Mouse (Mus musculus): ENCODE measurements around the gene Gemin5.
A peak's percentile ranks its signal among the peaks of the same experiment; 100 is the strongest.
"Not testable (repeated sequence)": the region's sequence is repeated elsewhere in the genome, so short reads cannot be mapped to it uniquely, and the experiment has no call there.

Gene Gemin5

DNA sequence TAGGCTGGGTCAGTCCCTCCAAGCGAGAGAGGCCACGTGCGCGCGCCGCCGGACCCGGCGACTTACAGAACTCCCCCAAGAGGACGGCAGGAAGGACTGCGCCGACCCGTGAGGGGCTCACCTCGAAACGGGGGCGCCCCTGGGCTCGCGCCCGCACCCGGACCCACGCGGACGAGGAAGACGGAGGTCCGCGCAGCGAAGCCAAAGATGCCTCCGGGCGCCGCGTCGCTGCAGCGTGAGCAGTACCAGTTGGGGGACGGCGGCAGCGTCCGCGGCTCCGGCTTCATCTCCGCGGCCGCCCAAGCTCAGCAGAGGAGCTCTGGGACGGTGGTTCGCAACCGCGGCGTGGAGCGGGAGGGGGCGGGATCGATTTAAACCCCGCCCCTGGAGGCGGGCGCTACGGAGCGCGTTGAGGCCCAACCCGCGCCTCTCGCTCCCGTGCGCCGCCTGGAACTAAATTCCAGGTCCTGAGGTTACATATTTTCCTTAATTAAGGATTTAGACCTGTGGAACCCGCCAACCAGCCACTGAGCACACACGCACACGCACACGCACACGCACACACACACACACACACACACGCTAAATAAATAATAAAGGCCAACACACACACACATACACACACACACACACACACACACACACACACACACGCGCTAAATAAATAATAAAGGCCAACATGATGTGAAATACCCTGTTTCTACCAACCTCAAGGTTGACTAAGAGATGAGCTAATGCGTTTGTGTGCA lies at the start of gene Gemin5:
Gene Gemin5 (minus strand): TSS at position 373 of the 749 bp plus-strand sequence.
- peak; percentile 88 for DNase-seq

DNA sequence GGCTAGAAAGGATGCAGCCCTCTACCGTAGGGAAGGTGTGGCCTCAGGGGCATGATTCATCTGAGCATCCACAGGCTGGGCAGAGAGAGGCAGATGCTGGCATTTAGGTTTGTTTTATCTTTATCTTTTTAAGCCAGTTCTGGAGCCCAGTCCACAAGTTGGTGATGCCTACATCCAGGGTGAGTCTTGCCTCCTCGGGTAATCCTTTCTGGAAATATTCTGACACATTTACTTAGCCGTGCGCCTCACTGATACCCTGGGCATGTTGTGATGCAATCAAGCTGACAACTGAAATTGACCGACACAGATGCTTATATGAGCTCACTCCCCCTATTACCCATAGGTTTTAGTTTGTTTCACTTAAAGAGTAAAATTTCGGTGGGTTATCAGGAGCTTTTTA lies 48.5 kb upstream of the Gemin5 start:
- DNase-seq: no peak

DNA sequence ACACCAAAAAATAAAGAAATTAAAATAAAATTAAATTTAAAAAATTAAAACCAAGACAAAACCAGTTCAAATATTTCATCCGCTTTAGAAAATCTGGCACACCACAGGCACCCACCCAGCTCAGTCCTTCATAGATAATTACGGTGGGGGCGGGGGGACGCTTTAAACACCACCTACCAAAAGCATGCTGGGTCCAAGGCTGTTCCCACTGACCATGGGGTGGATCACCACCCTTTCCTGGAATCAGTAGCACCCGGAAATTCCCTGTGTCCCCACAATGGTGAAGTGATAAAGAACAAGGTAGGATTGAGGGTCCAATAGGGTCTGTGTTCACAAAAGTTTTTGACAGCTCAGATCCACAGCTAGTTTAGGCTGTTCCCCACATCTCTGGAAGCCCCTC lies 47.5 kb upstream of the Gemin5 start:
- DNase-seq: no peak

DNA sequence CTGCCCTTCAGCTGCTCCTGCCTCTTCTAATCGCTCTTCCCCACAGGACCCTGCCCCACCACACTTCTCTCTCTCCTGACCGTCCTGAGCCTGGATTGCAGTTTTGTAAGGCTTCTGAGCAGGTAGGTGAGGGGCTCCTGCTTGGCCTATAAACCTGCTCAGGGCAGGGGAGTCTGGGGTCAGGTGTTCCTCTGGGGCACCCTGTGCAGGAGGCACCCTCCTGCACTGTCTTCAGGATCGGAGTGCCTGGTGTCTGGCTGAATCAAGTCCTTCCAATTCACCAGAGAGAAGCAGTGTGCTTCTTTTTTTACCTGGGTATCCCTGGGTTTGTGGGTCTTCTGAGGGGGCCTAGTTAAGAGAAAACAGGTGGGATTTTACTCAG lies 46.7 kb upstream of the Gemin5 start:
- not testable (repeated sequence) for DNase-seq

DNA sequence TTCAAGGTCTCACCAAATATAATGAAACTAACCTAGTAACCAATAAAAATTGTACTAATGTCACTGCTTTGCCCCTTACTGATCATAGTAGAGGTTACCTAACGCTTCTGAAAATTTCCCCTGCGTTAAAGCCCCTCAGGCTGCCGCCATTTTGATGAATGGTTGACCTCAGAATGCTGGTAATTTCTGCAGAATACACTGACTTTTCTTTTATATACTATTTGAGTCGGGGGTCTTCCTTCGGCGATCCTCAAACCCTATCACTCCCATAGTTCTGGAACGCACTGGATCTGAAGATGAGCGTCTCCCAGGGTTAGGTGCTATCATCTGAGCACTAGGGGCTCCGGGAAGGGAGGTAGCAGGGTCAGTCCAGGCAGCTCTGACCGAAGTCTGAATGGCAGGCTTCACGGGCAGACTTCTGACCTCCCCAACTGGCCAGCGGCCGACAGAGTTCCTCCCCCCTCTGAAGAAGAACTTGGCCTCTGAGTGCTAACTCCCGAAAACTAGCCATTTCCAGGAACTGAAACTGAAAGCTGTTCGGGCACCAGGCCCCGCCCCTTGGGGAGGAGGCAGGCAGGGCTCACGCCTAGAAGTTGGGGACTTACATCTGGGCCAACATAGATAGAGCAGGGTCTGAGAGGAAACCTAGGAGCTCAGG lies 46.2 kb upstream of the Gemin5 start:
- DNase-seq: peak; percentile 93

DNA sequence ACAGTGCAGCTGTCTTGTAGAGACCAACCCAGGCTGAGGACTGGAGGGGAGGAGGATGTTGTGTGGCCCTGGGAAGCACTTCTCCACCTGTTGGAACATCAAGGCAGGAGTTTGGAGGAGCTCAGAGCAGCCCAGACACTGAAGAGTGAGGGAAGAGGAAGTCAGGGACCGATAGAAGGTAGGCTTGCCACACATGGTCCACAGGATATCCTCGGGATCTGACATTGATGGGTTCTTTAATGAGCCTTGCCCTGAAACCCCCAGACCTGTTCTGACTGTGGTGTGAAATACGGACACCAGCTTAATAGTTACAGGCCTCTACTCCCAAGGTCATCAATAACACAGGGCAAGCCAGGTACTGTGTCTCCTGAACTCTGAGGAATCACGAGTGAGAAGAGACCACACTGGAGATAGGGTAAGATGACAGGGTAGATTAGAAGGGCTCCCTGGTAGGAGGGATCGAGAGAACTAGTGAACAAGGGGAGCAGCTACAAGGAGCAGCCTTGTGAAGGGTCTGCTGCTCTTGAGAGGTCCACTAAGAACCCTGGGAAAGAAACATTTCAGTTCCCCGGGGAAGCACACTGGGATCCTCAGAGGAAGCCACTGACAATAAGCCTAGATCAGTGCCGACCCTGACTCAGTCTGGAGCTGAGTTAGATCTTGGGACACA lies 45.5 kb upstream of the Gemin5 start:
- DNase-seq: no peak

DNA sequence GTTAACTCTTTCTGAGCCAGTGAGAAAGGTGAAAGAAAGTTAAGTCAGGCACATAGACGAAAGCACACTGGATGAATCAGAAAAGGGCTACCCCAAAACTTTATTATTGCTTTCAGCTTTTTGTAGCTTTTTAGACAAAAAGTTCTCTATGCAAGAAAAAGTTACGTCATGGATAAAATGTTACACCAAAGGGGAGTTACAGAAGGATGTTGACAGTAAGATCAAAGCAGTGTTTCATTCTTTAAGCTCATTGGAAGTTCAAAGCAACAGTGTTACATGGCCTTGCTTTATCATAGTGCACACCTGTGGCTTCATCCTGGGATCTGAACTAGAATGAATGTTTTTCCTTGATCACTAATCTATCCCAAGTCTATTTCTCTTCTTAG lies 43.3 kb upstream of the Gemin5 start:
- no peak for DNase-seq

DNA sequence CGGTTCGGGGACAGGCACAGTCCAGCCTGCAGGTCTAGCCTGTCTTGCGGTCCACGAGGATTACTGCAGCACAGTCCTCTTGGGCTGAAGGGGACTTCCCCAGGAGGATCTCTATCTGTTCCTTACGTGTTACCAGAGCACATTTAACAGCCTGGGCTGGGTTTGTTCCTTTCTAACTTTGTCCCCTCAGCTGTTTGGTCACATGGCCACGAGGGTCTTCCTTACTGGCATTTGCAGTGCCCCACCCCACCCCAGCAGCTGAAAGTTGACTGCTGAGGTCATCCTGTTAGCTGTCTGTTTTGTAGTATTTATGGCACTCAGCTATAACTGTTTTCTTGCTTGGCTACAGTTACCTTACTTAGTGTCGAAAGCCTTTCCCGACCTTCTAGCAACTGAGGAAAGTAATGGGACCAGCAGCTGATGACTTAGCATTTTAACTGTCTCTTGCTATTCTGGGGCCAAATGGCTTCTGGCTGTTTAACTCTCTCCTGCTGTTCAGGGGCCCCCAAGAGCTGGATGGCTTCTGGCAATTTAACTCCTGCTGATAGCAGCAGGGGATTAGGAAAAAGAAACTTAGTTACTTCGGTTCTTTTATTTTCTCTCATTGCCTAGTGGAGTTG lies 42.8 kb upstream of the Gemin5 start:
- DNase-seq: no peak

DNA sequence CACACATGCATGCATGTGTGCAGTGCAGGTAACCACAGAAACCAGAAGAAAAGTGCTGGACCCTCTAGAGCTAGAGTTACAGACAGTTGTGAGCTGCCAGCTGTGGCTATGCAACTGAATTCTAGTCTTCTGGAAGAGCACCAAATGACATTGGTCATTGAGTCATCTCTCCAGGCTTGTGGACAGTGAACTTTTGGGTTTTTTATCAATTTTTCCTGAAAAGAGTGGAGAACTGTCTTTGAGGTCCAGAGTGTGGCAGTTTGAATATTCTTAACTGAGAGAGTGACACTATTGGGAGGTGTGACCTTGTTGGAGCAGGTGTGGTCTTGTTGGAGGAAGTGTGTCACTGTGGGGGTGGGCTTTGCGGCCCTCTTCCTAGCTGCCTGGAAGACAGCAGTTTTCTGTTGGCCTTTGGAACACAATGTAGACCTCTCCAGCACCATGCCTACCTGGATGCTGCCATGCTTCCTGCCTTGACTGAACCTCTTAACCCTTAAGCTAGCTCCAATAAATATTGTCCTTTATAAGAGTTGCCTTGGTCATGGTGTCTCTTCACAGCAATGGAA lies 42.1 kb upstream of the Gemin5 start:
- DNase-seq: no peak

DNA sequence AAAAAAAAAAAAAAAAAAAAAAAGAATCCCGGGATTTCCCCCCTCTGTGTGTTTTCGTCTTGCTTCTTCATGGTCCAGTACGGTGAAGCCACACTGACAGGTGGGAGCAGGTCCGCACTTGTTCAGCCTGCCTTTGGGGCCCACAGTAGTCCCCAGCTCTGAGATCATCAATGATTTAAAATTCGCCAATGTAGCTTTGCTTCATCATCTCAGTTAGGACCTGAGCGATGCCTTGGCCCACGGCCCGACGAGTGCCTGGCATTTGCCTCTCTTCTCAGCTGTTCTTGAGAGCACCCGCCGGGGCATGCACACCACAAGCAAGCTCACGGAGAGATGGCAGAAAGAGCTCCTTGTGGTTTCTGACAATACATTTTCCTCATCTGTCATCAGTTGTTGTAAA lies 32.7 kb upstream of the Gemin5 start:
- DNase-seq: no peak

DNA sequence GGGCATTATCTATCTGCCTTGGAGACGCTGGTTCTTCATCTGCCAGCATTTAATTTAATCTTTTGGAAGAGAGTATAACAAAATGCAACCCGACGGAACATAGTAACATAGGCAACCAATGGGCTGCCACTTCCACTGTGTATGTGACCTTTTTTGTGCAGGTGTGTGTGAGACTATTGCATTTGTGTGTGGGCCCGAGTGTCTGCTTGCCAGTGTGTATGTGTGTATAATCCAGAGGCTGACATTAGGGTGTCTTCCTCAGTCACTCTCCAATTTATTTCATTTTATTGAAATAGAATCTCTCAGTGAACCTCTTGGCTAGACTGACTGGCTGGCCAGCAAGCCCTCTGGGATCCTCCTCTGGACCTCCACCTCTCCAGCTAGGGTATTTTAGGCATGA lies 31.9 kb upstream of the Gemin5 start:
- DNase-seq: no peak

DNA sequence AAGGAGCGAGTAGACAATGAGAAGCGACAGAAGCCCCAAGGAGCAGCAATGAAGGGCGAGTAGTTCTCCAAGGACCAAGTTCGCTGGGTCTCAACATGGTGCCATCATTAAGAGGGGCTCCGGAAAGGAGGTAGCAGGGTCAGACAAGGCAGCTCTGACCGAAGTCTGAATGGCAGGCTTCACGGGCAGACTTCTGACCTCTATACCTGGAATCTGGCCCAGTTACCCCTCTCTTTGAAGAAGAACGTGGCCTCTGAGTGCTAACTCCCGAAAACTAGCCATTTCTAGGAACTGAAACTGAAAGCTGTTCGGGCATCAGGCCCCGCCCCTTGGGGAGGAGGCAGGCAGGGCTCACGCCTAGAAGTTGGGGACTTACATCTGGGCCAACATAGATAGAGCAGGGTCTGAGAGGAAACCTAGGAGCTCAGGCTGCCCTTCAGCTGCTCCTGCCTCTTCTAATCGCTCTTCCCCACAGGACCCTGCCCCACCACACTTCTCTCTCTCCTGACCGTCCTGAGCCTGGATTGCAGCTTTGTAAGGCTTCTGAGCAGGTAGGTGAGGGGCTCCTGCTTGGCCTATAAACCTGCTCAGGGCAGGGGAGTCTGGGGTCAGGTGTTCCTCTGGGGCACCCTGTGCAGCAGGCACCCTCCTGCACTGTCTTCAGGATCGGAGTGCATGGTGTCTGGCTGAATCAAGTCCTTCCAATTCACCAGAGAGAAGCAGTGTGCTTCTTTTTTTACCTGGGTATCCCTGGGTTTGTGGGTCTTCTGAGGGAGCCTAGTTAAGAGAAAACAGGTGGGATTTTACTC lies 31.1 kb upstream of the Gemin5 start, which contains the start of the genes Igtp and Irgm2:
Gene Igtp (plus strand): TSS at position 328 of the 809 bp plus-strand sequence.
Gene Irgm2 (plus strand): TSS at position 390 of the 809 bp plus-strand sequence.
- DNase-seq: peak; percentile 91

DNA sequence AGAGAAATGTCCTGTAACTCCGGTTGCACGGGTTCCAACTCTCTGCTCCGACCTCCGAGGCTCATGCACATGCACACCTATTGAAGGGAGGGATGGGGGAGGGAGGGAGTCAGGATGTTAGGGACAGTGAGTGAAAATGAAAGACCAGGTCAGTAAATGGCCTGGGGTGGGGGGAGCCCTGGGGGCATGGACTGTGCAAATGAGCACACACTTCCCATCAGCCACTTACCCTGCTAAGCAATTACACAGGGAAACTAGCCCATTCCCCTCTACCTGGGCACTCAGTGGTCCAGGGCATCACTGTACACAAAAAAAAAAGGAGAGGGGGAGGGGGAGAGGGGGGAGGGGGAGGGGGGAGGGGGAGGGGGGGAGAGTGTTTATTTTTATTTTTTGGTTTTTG lies 30.3 kb upstream of the Gemin5 start:
- DNase-seq: no peak

DNA sequence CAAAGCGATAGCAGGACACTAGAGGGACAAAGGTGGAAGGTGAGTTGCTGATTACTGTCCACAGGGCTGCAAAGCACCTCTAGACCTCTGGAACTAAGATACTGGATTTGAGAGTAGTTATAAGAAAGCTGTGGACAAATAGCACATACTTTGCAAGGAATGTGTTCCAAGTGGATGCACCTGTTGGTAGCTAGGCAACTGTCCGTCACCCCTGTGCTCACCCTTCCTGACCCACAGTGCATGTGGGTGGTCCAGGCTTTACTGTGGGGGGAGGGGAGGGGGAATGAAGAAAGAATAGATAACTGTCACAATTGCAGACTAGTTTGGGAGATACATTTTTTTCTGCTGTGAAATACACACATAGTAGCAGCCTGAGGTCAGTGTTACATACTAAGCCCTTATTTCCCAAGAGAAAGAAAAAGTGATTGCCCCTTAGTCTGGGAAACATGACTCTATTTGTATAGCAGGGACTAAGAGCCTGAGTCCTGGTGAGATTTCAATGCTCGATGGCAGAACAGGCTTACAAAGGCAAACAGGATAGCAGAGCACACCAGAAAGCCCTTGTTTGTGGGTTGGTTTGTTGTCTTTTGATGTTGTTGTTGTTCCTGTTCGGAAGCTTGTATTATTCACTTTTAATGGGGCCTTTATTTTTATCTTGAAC lies 25.7 kb upstream of the Gemin5 start:
- DNase-seq: no peak

DNA sequence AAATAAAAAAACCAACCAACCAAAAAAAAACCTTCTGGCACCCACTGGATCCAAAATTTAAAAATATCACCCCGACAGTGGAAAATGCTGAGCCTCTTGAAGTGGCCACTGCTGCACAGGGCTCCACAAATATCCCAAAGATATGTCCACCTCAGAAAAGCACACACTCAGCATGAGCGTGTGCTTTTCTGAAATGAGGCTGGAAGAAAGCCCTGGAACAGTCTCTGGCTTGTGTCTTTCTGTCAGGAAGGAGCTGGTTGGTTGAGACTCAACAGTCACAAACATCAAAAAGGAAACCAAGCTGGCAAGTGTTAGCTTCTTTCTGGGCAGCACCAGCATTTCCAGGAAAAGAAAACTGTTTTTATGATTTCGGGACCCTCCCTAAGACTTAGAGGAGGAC lies 25.0 kb upstream of the Gemin5 start:
- peak; percentile 27 for DNase-seq

DNA sequence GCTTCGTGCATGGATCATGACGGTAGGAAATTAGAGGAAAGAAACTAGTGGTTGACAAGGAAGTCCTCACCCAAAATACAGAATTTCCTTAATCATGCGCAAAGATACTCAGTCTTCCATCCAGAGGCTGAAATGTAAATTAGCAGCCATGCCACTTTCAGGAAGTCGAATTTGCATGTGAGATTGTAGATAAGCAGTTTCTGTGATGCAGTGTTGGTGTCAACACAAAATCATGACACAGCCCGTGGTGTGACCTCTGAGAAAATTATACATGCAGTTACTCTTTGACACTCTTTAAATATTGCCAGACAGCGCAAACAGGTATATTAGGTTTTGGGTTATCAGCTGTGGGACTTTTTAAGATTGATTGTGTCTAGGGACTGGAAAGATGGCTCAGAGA lies 21.3 kb upstream of the Gemin5 start:
- DNase-seq: no peak

DNA sequence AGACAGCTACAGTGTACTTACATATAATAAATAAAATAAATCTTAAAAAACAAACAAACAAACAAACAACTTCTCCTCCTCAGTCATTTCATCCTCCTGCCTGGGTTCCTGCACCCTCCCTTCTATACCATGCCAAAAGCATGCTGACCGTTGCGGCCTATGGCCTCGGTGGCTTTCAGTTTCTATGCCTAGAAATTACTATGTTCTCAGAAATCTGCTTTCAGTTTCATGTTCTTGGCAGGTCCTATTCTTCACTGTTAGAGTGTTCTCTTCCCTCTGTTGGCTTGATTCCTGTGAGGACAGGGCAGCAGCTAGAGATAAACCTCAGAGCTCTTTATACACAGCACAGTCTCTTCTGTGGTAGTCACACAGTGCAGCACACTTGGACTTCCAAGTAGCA lies 15.2 kb upstream of the Gemin5 start:
- no peak for DNase-seq

DNA sequence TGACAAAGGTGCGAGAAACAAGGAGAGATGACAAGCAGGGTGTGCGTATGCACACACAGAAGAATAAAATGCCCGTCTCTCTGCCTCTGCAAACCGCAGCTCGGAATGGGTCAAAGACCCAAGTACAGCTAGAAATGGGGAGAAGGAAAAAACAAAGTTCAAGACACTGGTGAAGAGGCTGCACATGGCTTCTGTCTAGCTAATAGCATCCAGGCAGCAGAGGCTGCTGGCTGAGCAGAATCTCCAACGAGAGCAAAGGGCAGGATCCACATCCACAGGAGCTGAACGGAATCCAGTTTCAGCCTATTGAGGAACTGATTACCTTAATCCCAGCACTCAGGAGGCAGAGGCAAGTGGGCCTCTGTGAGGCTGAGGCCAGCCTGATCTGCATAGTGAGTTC lies 12.4 kb upstream of the Gemin5 start:
- DNase-seq: no peak

DNA sequence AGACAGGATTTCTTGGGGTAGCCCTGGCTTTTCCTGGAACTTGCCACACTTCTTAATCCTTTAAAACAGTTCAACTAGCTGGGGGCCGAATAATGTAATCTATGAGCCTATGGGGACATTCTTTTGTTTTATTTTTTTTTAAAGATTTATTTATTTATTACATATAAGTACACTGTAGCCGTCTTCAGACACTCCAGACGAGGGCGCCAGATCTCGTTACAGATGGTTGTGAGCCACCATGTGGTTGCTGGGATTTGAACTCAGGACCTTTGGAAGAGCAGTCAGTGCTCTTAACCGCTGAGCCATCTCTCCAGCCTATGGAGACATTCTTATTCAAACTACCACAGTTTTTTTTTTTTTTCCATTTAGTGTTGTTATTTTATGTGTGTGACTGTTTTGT lies 11.6 kb upstream of the Gemin5 start:
- not testable (repeated sequence) for DNase-seq

DNA sequence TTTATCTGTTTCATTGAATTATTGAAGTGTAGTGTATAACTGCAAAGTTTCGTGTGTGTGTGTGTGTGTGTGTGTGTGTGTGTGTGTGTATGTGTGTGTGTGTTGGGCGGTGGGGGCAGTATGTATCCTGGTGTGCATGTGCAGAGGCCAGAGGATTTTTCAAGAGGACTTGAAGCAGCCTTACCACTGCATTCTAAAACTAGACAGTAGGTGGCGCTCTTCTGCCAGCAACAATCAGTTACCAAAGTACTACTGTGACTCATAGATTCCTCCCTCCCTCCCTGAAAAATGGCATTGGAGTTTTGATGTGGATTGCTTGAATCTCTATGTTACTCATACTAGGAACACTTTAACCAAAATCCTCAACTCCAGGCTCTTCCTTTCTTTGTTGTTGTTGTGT lies 11.2 kb upstream of the Gemin5 start:
- peak; percentile 86 for DNase-seq

DNA sequence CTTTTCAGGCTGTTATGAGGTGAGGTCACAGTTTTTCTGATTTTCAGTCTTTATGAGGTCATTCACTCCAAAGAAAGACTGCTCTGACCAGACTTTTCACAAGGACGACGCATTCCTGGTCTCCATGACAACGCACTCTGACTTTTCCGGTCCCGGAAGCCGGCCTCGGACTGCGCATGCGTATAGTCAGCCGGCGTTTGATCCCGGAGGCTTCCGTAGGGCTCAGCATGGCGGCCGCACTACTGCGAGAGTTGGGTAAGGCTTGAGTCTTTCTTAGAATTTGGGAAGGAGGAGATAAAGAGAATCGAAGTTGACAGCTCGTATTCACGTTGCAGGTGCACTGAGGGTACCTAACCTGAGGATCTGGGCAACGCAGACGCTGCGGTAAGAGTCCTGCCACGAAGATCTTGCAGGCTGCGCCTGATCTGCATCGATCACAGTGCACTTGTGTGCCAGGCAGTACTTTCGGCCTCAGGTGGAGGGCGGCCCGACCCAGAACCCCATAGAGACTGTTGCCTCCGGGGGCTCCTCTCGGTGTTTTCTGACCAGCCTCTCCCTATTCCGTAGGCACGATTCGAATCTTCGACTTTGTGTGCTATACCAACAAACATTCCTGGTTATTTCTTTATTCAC lies 3.2 kb upstream of the Gemin5 start, which contains the start of gene Mrpl22:
Gene Mrpl22 (plus strand): TSS at position 203 of the 633 bp plus-strand sequence.
- DNase-seq: peak; percentile 98

All from lung, postnatal 10 days (tissue).